Mouse (Mus musculus) liver, embryonic 13.5 days (tissue): ENCODE results near the gene Reps2. TPM values are rescaled to one million over a fixed set of nuclear protein-coding genes. Genes with fewer than 3 reads are reported as not detected.

Experiments
- ATAC-seq: fragments of 200-750 bp; cut with Nextera tagmentation; 2 replicates; pipeline ENCODE4 v1.8.0; 2017; ENCODE audit warnings: low read depth, mild to moderate bottlenecking, moderate number of reproducible peaks, moderate library complexity
- DNase-seq: peaks from one replicate; pipeline ENCODE4 v3.0.0; 2022
- H3K27ac ChIP-seq: fragments of 300-500 bp; sonication (generic); 2 replicates; pipeline ENCODE4 v1.5.1; 2015; ENCODE audit warnings: moderate library complexity, mild to moderate bottlenecking, inconsistent platforms
- H3K27me3 ChIP-seq: fragments of 300-500 bp; sonication (generic); 2 replicates; pipeline ENCODE4 v1.6.1; 2015; ENCODE audit warnings: mild to moderate bottlenecking, inconsistent platforms
- H3K36me3 ChIP-seq: fragments of 300-500 bp; sonication (generic); 2 replicates; pipeline ENCODE4 v1.6.1; 2015; ENCODE audit warnings: mild to moderate bottlenecking, inconsistent platforms
- H3K4me1 ChIP-seq: fragments of 300-500 bp; sonication (generic); replicated peaks from 2 replicates; pipeline ENCODE4 v1.6.1; 2015; ENCODE audit warnings: inconsistent platforms
- H3K4me2 ChIP-seq: fragments of 300-500 bp; sonication (generic); 2 replicates; pipeline ENCODE4 v1.6.1; 2015; ENCODE audit warnings: inconsistent platforms, mild to moderate bottlenecking, moderate library complexity
- H3K4me3 ChIP-seq: fragments of 300-500 bp; sonication (generic); replicated peaks from 2 replicates; pipeline ENCODE4 v1.5.1; 2015; ENCODE audit warnings: mild to moderate bottlenecking, inconsistent platforms
- H3K9ac ChIP-seq: fragments of 300-500 bp; sonication (generic); 2 replicates; pipeline ENCODE4 v1.6.1; 2015; ENCODE audit warnings: mild to moderate bottlenecking, inconsistent platforms
- H3K9me3 ChIP-seq: fragments of 300-500 bp; sonication (generic); replicated peaks from 2 replicates; pipeline ENCODE4 v1.6.1; 2016; ENCODE audit warnings: inconsistent platforms
- WGBS: fragments of 180-500 bp; shearing (Covaris S2); methylation state at CpG from one replicate; pipeline ENCODE4 v1.1.7; 2015; ENCODE audit not compliant: insufficient replicate concordance; 5-methylcytosine and 5-hydroxymethylcytosine counted together
- polyA plus RNA-seq: library from polyadenylated mRNA; unstranded; fragments of >200 nt; fragmentation: Nextera tagmentation; extraction: Ambion mirVana; gene quantifications from 2 replicates; pipeline ENCODE4 v1.2.1, GENCODE M21; 2015

Reps2 gene
- polyA plus RNA-seq, 1 experiment from 2014 or later = 0.50 TPM

DNA sequence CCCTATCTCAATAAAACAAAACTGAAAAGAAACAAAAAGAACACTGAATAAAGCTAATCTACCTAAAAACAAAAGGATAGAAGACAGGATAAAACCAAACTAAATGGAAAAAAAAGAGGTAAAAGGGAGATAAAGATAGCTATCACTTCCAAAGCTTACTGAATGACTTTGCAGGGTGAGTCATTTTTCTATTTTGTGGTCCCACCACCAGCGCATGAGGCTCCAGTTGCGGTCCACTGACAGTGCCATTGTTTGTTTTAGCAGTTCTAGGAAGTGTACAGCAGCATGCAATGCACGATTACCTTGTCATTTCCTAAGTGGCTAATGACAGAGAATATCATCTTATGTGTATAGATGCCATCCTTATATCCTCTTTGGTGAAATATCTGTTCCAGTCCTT is 224.0 kb downstream of the Reps2 start:
- Histone ChIP-seq H3K4me3 (no peak overlapping the region), H3K36me3 (no peaks in the 10 kb centered on the region), H3K27me3 (no peaks in the 10 kb centered on the region), H3K4me1 (no peaks in the 10 kb centered on the region), H3K27ac (no peak overlapping the region), H3K4me2 (no peak overlapping the region), H3K9me3 (no peaks in the 10 kb centered on the region), H3K9ac (no peak overlapping the region)
- ATAC-seq (no peak), DNase-seq (no peak)
- WGBS = 58% methylated on average over 3 of the region's 3 CpGs

- H3K9me3 ChIP-seq = no peaks in the 10 kb centered on the region
- H3K4me1 ChIP-seq = no peaks in the 10 kb centered on the region
- no peak for DNase-seq
- no peaks in the 10 kb centered on the region for H3K27me3 ChIP-seq
- no peak overlapping the region for H3K9ac ChIP-seq
- no peak overlapping the region for H3K4me2 ChIP-seq
- 63% methylated on average over 2 of the region's 2 CpGs for WGBS
- H3K36me3 ChIP-seq = no peaks in the 10 kb centered on the region
- H3K27ac ChIP-seq = no peak overlapping the region
- no peak overlapping the region for H3K4me3 ChIP-seq
- no peak for ATAC-seq
These were observed 230.3 kb downstream of the Reps2 start for GRCm38 (mm10) chrX:162413124-162413523.

DNA sequence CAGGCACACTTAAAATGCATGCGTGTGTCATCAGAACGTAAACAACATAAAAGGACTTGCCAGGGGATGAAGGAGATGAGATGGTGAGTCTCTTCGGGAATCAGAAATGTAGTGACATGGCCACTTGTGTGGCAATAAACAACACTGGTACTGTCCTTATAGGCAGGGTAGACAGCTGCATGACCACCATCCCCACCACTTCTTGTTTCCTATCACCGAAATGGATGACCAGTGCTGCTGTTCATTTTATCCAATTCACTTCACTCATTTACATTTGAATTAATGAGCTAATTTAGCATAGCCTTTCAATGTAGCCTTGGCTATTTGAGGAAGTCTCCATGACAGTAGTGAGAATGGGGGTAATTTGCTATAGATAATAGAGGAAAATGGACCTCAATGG is 236.2 kb downstream of the Reps2 start:
- no peak for ATAC-seq

DNA sequence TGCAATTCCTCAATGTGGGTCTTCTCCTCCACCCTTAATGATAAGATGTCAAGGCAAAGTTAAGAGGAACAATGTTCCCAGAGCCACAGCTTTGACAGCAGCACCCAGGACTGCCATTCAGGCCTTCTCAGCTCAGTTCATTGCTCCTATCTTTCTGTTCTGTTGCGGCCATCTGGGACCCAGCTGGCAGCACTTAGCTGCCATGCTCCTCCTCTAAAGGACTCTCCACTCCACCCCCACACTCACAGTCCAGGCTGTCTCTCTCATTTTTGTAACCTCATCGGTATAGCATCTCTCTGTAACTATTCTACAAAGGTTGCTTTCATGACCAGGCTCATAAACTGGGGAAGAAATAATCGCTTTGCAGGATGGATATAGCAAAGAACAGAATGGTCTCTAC is 241.0 kb downstream of the Reps2 start:
- no peak overlapping the region for H3K9ac ChIP-seq
- no peak overlapping the region for H3K4me2 ChIP-seq
- no peak for ATAC-seq
- H3K9me3 ChIP-seq = no peaks in the 10 kb centered on the region
- H3K4me1 ChIP-seq = no peaks in the 10 kb centered on the region
- DNase-seq = no peak
- no peak overlapping the region for H3K27ac ChIP-seq
- no peak overlapping the region for H3K4me3 ChIP-seq
- no peaks in the 10 kb centered on the region for H3K27me3 ChIP-seq
- WGBS = 59% methylated on average over 3 of the region's 3 CpGs
- H3K36me3 ChIP-seq = no peaks in the 10 kb centered on the region

More for the DNA sequence above, 236.2 kb downstream of the Reps2 start:
- H3K27me3 ChIP-seq = no peaks in the 10 kb centered on the region
- no peaks in the 10 kb centered on the region for H3K36me3 ChIP-seq
- H3K9ac ChIP-seq = no peak overlapping the region
- H3K4me2 ChIP-seq = no peak overlapping the region
- no peaks in the 10 kb centered on the region for H3K9me3 ChIP-seq
- 82% methylated on average over 4 of the region's 4 CpGs for WGBS
- H3K4me1 ChIP-seq = no peaks in the 10 kb centered on the region
- DNase-seq = no peak
- no peak overlapping the region for H3K4me3 ChIP-seq
- no peak overlapping the region for H3K27ac ChIP-seq

DNA sequence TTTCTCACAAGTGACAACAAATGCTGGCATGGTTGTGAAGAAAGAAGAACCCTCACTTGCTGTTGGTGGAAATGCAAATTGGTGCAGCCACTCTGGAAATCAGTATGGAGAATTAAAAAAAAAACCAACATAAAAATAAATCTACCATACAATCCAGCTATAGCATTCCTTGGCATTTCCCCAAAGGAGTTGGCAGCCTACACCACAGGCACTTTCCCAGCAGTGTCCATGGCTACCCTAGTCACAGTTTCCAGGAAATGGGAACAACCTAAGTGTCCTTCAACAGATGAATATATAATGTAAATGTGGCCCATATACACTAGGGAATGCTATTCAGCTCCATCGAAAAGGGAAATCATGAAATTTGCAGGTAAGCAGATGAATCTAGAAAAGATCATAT is 262.7 kb downstream of the Reps2 start:
- H3K27ac ChIP-seq = no peak overlapping the region
- no peak overlapping the region for H3K4me2 ChIP-seq
- no peak for DNase-seq
- no peaks in the 10 kb centered on the region for H3K4me1 ChIP-seq
- no peaks in the 10 kb centered on the region for H3K27me3 ChIP-seq
- no peak overlapping the region for H3K4me3 ChIP-seq
- no peak for ATAC-seq
- H3K36me3 ChIP-seq = no peaks in the 10 kb centered on the region
- H3K9me3 ChIP-seq = no peaks in the 10 kb centered on the region
- 65% methylated on average over 1 of the region's 1 CpGs for WGBS
- no peak overlapping the region for H3K9ac ChIP-seq

DNA sequence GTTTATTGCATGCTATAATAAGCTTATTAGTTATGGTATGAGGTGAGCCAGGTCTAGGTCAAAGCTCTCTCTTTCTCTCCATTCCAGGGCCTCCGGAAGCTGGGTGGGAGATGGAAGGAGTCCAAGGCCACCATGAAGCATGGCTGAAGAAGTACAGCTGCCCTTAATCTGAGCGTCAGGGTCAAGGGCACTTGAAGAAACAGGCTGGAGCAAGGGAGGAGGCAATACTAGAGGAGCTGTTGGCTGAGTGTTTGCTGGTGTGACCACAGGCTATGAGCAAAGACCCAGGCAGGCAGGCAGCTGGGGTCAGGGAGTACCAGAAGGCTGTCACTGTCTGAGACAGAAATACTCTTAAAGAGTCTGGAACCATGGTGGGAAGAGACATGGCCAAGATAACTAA is 280.2 kb downstream of the Reps2 start:
- no peaks in the 10 kb centered on the region for H3K36me3 ChIP-seq
- H3K9ac ChIP-seq = no peak overlapping the region
- H3K4me3 ChIP-seq = no peak overlapping the region
- H3K27me3 ChIP-seq = 0 out of 2 replicates have a peak, but pooled peaks cover 7% of the 10 kb centered on the region
- no peaks in the 10 kb centered on the region for H3K4me1 ChIP-seq
- H3K27ac ChIP-seq = no peak overlapping the region
- no peak overlapping the region for H3K4me2 ChIP-seq
- 70% methylated on average over 2 of the region's 2 CpGs for WGBS
- H3K9me3 ChIP-seq = no peaks in the 10 kb centered on the region
- no peak for DNase-seq
- no peak for ATAC-seq

Other genes starting within 250 kb of the Reps2 start
- gene Rbbp7, start 116.8 kb upstream of the Reps2 start, polyA plus RNA-seq = 265 and 297 TPM in 2 replicates
- 8.6 and 10.0 TPM in 2 replicates for gene Txlng, start 185.8 kb upstream of the Reps2 start, polyA plus RNA-seq
- gene Syap1, start 244.8 kb upstream of the Reps2 start, polyA plus RNA-seq = 13.2 and 16.8 TPM in 2 replicates